Mouse (Mus musculus) hematopoietic stem cell, adult 5-6 weeks (primary cell): ENCODE data around the gene Capn13. TPM values are rescaled to one million over a fixed set of nuclear protein-coding genes. Genes with fewer than 3 reads are reported as not detected.

Source experiments
- ATAC-seq, 2 experiments: fragments of 125-278 bp in 1 of 2; replicated peaks in 1 of 2; 2 replicates each; pipeline ENCODE4 v1.8.0; 2016 to 2017; ENCODE audit warnings: inconsistent platforms in 2 of 2, mild to moderate bottlenecking in 2 of 2, moderate number of reproducible peaks in 2 of 2, low read depth in 1 of 2, moderate TSS enrichment in 1 of 2; ENCODE audit not compliant: low FRiP score in 2 of 2, poor library complexity in 2 of 2, severe bottlenecking in 2 of 2, insufficient read depth in 1 of 2, low TSS enrichment in 1 of 2
- total RNA-seq: library from RNA; stranded (forward); fragments of 172-1452, 232-1000 nt; gene quantifications from 2 replicates; pipeline ENCODE4 v1.2.3, GENCODE M21; 2017

Capn13 gene
- total RNA-seq, 1 experiment from 2014 or later = not detected

- ATAC-seq = no peak
Measured at GRCm38 (mm10) chr17:73377778-73378484, 22.7 kb downstream of the Capn13 start.

- ATAC-seq = no peak
Measured at GRCm38 (mm10) chr17:73367334-73367733, 33.3 kb downstream of the Capn13 start.

- peak in 1 of 2 experiments; percentile 48; a peak in 2 of 4 replicates for ATAC-seq
Measured at GRCm38 (mm10) chr17:73361054-73361453, 39.6 kb downstream of the Capn13 start.

GRCm38 (mm10) chr17:73343632-73344390 is 56.9 kb downstream of the Capn13 start:
- 0 out of 4 replicates have a peak, but pooled peaks of 1 of the 2 experiments have one; percentile 33 for ATAC-seq

- no peak for ATAC-seq
Measured at GRCm38 (mm10) chr17:73342673-73343072, 58.0 kb downstream of the Capn13 start.

- ATAC-seq = no peak
Measured at GRCm38 (mm10) chr17:73329071-73329470, 71.6 kb downstream of the Capn13 start.

GRCm38 (mm10) chr17:73325314-73325713 is 75.4 kb downstream of the Capn13 start:
- ATAC-seq = no peak

- ATAC-seq = no peak
Measured at GRCm38 (mm10) chr17:73324732-73325131, 75.9 kb downstream of the Capn13 start.

GRCm38 (mm10) chr17:73323981-73324380 is 76.7 kb downstream of the Capn13 start:
- ATAC-seq = no peak

- ATAC-seq = no peak
Measured at GRCm38 (mm10) chr17:73314786-73315185, 85.9 kb downstream of the Capn13 start.

- no peak for ATAC-seq
Measured at GRCm38 (mm10) chr17:73311491-73311890, 89.2 kb downstream of the Capn13 start.

GRCm38 (mm10) chr17:73308691-73309090 is 92.0 kb downstream of the Capn13 start:
- no peak for ATAC-seq

GRCm38 (mm10) chr17:73306626-73307025 is 94.0 kb downstream of the Capn13 start:
- no peak for ATAC-seq

- ATAC-seq = no peak
Measured at GRCm38 (mm10) chr17:73305622-73306021, 95.0 kb downstream of the Capn13 start.

GRCm38 (mm10) chr17:73304086-73304812 is 96.4 kb downstream of the Capn13 start:
- no peak for ATAC-seq

GRCm38 (mm10) chr17:73303676-73304075 is 97.0 kb downstream of the Capn13 start:
- ATAC-seq = no peak

GRCm38 (mm10) chr17:73303217-73303616 is 97.4 kb downstream of the Capn13 start:
- ATAC-seq = no peak

- peak; percentile 81 to 91 for ATAC-seq
Measured at GRCm38 (mm10) chr17:73302104-73302503, 98.6 kb downstream of the Capn13 start.
